Mouse (Mus musculus): ENCODE data around the gene Lrrc27. TPM values are rescaled to one million over a fixed set of nuclear protein-coding genes. Genes with fewer than 3 reads are reported as not detected.

The Lrrc27 gene
- polyA plus RNA-seq, 1 experiment from 2014 or later, result 2.9 TPM

- H3K27ac ChIP-seq, result peak overlapping the region; percentile 87
- peak overlapping the region; percentile 68 for H3K9ac ChIP-seq
- H3K27me3 ChIP-seq, result no peaks in the 10 kb centered on the region
- H3K9me3 ChIP-seq (replicated peaks), result no peaks in the 10 kb centered on the region
- peaks cover 75% of the 10 kb centered on the region for H3K4me1 ChIP-seq
- peak overlapping the region; percentile 53 for H3K4me3 ChIP-seq (replicated peaks)
- H3K36me3 ChIP-seq, result no peaks in the 10 kb centered on the region
- no peak for ATAC-seq (replicated peaks; ENCODE audit: low FRiP score)
- WGBS, result 2% methylated on average over 45 of the region's 45 CpGs
- peak overlapping the region; percentile 94 for H3K4me2 ChIP-seq
Observed at GRCm38 (mm10) chr7:139248615-139249405, 36.0 kb downstream of the Lrrc27 start.

DNA sequence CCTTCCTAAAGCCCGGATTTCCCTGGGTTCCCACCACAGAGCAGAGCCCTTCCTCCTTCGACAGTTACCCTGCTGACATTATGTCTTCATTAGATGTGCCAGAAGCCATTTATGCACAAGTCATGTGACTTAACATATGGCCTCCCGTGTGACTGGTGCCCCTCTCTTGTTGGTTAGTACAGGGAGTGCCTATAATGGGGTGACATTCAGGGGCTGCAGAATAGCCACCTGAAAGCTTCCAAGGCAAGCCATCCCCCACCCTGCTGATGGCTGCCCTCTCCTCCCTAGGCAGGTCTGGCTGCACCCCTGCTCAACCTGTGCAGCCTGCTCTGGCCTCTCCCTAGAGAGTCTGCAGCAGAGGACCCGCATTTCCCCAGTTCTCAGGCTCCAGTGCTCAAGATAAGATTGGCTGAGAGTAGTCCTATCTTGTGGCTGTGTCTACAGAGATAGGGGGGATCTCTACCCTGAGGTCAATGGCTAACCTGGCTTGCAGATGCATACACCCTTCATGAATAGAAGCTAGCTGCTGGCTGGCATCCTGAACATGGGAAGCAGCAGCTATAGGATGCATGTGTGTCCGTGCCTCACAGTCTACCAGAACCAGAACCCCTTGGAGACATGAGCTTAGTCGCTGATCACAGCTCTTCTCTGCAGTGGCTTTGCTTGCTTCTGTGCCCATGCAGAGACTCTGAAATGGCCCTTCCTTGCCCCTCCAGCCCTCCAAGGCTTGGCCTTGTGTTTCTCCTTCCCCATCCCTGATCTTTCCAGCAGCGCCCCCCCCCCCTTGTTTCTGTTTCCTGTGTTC is 36.8 kb downstream of the Lrrc27 start:
- Histone ChIP-seq H3K4me2 (peak overlapping the region; percentile 94), H3K27me3 (no peaks in the 10 kb centered on the region), H3K9ac (no peak overlapping the region), H3K9me3 (replicated peaks) (no peaks in the 10 kb centered on the region), H3K36me3 (peaks cover 1% of the 10 kb centered on the region; the same call in 1 of the 2 replicates), H3K4me1 (peaks cover 75% of the 10 kb centered on the region), H3K27ac (peak overlapping the region; percentile 87; the same call in 1 of the 2 replicates), H3K4me3 (replicated peaks) (peak overlapping the region; percentile 53)
- no peak for ATAC-seq (replicated peaks; ENCODE audit: low FRiP score)
- 44% methylated on average over 7 of the region's 7 CpGs for WGBS

DNA sequence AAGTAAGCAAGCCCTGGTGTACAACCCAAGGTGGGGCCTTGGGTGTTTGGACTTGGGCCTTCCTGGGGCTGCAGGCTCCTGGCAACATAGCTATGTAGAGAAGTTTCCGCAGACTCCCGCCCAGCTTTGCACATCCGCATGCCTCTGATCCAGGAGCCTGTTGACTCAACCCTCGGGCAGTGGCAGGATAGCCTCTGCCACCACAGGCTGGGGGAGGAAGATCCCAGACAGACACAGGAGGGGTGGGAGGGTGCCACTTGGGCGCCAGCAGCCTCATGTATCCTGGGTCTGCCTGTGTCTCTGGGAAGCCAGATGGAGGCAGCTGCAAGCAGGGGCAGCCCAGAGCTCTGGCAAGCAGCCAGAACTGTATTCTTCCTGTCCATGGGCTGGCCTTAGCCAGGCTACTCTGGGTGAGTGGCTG is 39.1 kb downstream of the Lrrc27 start:
- Histone ChIP-seq H3K4me1 (peaks cover 66% of the 10 kb centered on the region), H3K9me3 (replicated peaks) (no peaks in the 10 kb centered on the region), H3K36me3 (peaks cover 24% of the 10 kb centered on the region), H3K27me3 (no peaks in the 10 kb centered on the region), H3K27ac (peak overlapping the region; percentile 74), H3K4me2 (no peak overlapping the region), H3K9ac (no peak overlapping the region), H3K4me3 (replicated peaks) (no peak overlapping the region)
- no peak for ATAC-seq (replicated peaks; ENCODE audit: low FRiP score)
- 63% methylated on average over 5 of the region's 5 CpGs for WGBS

GRCm38 (mm10) chr7:139252566-139252965 is 39.8 kb downstream of the Lrrc27 start:
- Histone ChIP-seq H3K4me1 (peaks cover 62% of the 10 kb centered on the region), H3K27ac (peak overlapping the region; percentile 74), H3K9me3 (replicated peaks) (no peaks in the 10 kb centered on the region), H3K36me3 (peaks cover 28% of the 10 kb centered on the region), H3K9ac (no peak overlapping the region), H3K4me3 (replicated peaks) (no peak overlapping the region), H3K27me3 (no peaks in the 10 kb centered on the region), H3K4me2 (no peak overlapping the region)
- no peak for ATAC-seq (replicated peaks; ENCODE audit: low FRiP score)
- 87% methylated on average over 7 of the region's 7 CpGs for WGBS

DNA sequence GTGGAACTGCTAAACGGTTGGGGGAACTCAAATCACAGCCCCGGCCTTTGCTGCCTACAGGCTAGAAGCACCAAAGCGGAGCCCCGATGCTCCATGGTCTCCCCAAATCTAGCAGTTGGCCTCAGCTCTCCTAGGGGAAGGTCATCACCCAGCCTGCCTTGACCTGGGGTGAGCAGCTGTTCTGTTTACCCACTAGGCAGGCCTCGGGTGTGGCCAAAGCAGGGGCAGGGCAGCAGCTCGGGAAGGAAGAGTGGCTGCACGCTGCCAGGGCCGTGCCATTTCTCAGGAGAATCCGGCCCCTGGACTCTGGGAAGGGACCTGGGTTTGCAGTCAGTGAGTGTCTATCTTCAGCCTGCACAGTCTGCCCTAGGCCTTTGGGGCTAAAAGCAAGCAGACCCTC is 40.2 kb downstream of the Lrrc27 start:
- H3K9me3 ChIP-seq (replicated peaks), result no peaks in the 10 kb centered on the region
- WGBS, result 53% methylated on average over 9 of the region's 9 CpGs
- no peak overlapping the region for H3K4me2 ChIP-seq
- H3K4me1 ChIP-seq, result peaks cover 62% of the 10 kb centered on the region
- H3K9ac ChIP-seq, result no peak overlapping the region
- H3K27ac ChIP-seq, result peak overlapping the region; percentile 74; the same call in 1 of the 2 replicates
- no peak for ATAC-seq (replicated peaks; ENCODE audit: low FRiP score)
- no peaks in the 10 kb centered on the region for H3K27me3 ChIP-seq
- peaks cover 31% of the 10 kb centered on the region for H3K36me3 ChIP-seq
- no peak overlapping the region for H3K4me3 ChIP-seq (replicated peaks)

DNA sequence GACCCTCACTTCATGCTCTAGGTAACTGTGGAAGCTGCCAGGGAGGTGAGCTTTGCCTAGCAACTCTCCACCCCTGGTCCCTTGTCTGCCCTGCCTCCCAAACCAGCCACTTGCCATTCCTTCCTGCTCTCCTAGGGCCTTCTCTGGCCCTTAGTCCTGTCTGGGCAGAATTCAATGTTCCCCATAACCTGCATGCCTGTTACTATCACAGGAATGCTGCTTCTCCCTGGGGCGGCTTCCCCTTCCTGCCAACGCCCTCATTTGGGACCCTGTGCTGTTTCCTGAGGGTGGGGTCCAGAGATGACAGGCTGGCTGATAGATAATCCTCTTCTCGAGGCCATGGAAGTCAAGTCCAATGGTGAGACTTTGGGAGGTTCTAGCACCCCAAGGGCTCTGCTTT is 40.7 kb downstream of the Lrrc27 start:
- no peak overlapping the region for H3K9ac ChIP-seq
- H3K27me3 ChIP-seq, result no peaks in the 10 kb centered on the region
- H3K36me3 ChIP-seq, result peaks cover 31% of the 10 kb centered on the region
- H3K4me2 ChIP-seq, result no peak overlapping the region
- WGBS, result 74% methylated on average over 3 of the region's 3 CpGs
- peaks cover 63% of the 10 kb centered on the region for H3K4me1 ChIP-seq
- no peak overlapping the region for H3K4me3 ChIP-seq (replicated peaks)
- no peak overlapping the region for H3K27ac ChIP-seq
- no peak for ATAC-seq (replicated peaks; ENCODE audit: low FRiP score)
- H3K9me3 ChIP-seq (replicated peaks), result no peaks in the 10 kb centered on the region

DNA sequence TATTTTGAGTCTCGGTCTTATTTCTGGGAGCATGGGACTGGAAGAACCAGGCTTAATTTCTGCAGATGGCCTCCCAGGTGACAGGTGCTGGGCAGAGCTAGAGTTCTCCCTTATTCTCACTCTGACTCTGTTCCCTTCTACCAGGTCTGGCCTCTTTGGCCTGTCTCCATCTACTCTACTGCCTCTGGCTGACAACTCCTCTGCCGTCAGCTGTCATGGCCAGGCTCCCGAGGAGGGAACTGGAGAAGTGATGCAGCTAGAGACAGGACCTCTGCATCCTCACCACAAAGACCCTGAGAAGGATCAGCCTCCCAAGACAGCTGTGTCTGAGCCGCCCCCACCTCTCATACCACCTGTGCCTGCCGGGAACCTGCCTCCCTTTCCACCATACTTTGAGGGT is 41.8 kb downstream of the Lrrc27 start:
- 78% methylated on average over 5 of the region's 5 CpGs for WGBS
- peaks cover 56% of the 10 kb centered on the region for H3K4me1 ChIP-seq

GRCm38 (mm10) chr7:139257752-139258542 is 45.2 kb downstream of the Lrrc27 start:
- peak; percentile 82 for ATAC-seq (replicated peaks; ENCODE audit: low FRiP score)
- H3K9ac ChIP-seq, result no peak overlapping the region
- peaks cover 28% of the 10 kb centered on the region for H3K4me1 ChIP-seq
- no peaks in the 10 kb centered on the region for H3K27me3 ChIP-seq
- 73% methylated on average over 10 of the region's 10 CpGs for WGBS
- H3K4me3 ChIP-seq (replicated peaks), result no peak overlapping the region
- H3K9me3 ChIP-seq (replicated peaks), result no peaks in the 10 kb centered on the region
- H3K4me2 ChIP-seq, result no peak overlapping the region
- H3K36me3 ChIP-seq, result peaks cover 36% of the 10 kb centered on the region
- H3K27ac ChIP-seq, result peak overlapping the region; percentile 85

More for the DNA sequence above, 41.8 kb downstream of the Lrrc27 start:
- no peak overlapping the region for H3K4me3 ChIP-seq (replicated peaks)
- H3K36me3 ChIP-seq, result peaks cover 31% of the 10 kb centered on the region
- no peak overlapping the region for H3K9ac ChIP-seq
- H3K9me3 ChIP-seq (replicated peaks), result no peaks in the 10 kb centered on the region
- no peak overlapping the region for H3K27ac ChIP-seq
- ATAC-seq (replicated peaks; ENCODE audit: low FRiP score), result no peak
- no peak overlapping the region for H3K4me2 ChIP-seq
- H3K27me3 ChIP-seq, result no peaks in the 10 kb centered on the region

GRCm38 (mm10) chr7:139264337-139264736 is 51.5 kb downstream of the Lrrc27 start:
- no peaks in the 10 kb centered on the region for H3K27me3 ChIP-seq
- 32% methylated on average over 4 of the region's 4 CpGs for WGBS
- H3K9me3 ChIP-seq (replicated peaks), result no peaks in the 10 kb centered on the region
- H3K4me3 ChIP-seq (replicated peaks), result no peak overlapping the region
- no peak for ATAC-seq (replicated peaks; ENCODE audit: low FRiP score)
- H3K36me3 ChIP-seq, result peaks cover 18% of the 10 kb centered on the region
- H3K4me1 ChIP-seq, result peaks cover 41% of the 10 kb centered on the region
- 0 out of 2 replicates have a peak overlapping the region, but pooled peaks have one; percentile 24 for H3K27ac ChIP-seq
- no peak overlapping the region for H3K9ac ChIP-seq
- H3K4me2 ChIP-seq, result no peak overlapping the region

GRCm38 (mm10) chr7:139265634-139266033 is 52.8 kb downstream of the Lrrc27 start:
- peaks cover 18% of the 10 kb centered on the region for H3K36me3 ChIP-seq
- H3K4me2 ChIP-seq, result no peak overlapping the region
- WGBS, result 66% methylated on average over 6 of the region's 6 CpGs
- no peak overlapping the region for H3K4me3 ChIP-seq (replicated peaks)
- H3K4me1 ChIP-seq, result peaks cover 41% of the 10 kb centered on the region
- H3K9ac ChIP-seq, result no peak overlapping the region
- H3K27me3 ChIP-seq, result no peaks in the 10 kb centered on the region
- ATAC-seq (replicated peaks; ENCODE audit: low FRiP score), result no peak
- H3K27ac ChIP-seq, result no peak overlapping the region
- no peaks in the 10 kb centered on the region for H3K9me3 ChIP-seq (replicated peaks)

DNA sequence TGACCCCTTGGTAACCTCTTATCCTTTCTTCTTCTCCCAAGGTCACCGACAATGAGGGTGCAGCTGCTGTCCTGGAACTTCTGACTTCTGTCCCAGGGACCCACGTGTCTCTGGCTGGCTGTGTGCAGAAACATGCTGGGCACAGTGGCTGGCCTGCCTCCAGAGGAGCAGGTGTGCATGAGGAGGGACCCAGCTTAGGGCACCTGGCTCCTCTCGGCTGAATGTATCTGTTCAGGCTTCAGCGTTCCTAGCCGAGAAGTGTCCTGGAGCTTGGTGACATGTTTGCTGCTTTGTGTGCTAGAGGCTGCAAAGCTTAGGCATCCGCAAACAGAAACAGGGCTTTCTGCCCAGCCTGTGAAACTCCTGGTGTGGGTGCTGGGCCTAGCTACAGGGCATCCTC is 53.6 kb downstream of the Lrrc27 start:
- Histone ChIP-seq H3K4me3 (replicated peaks) (no peak overlapping the region), H3K4me1 (peaks cover 41% of the 10 kb centered on the region), H3K9me3 (replicated peaks) (no peaks in the 10 kb centered on the region), H3K4me2 (no peak overlapping the region), H3K27me3 (no peaks in the 10 kb centered on the region), H3K27ac (peak overlapping the region; percentile 19; the same call in 1 of the 2 replicates), H3K9ac (no peak overlapping the region), H3K36me3 (peaks cover 14% of the 10 kb centered on the region)
- ATAC-seq (replicated peaks; ENCODE audit: low FRiP score), result no peak
- WGBS, result 81% methylated on average over 6 of the region's 6 CpGs

All from kidney, embryonic 15.5 days (tissue).